ENCODE assay signal across 8 mouse cellular contexts in the genomic region with DNA sequence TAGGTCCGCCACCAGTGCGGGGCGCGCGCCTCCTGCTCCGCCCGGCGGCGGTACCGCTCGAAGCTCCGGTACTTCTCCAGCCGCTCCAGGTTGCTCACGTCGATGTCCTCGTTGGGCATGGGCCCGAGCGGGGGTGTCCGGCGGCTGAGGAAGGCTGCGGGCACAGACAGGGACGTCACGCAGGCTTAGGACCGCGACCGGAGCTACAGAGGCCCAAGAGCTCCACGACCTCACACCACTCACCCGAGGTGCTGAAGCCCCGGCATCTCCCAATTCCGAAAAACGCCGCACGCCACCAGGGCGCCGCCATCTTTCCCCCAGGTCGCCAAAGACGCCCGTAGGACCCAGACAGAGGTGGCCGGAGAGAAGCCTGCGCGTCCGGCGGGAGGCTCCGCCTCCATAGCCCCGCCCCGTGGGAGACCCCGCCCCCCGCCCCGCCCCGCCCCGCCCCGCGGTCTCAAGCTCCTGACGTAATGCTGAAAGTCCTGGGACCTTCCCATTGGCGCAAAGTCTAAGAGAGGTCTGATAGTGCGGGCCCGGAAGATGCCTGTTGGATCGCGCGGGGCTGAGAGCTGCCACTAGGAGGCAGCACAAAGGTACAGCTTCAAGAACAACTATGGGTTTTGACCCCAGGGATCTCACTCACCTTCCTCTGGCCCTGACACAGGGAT. TPM values are rescaled to one million over a fixed set of nuclear protein-coding genes. Genes with fewer than 3 reads are reported as not detected.
A peak's percentile ranks its signal among the peaks of the same experiment; 100 is the strongest.
DNase-seq lines count a peak whose midpoint lies in the region; ATAC-seq and TF ChIP-seq lines count a peak whose summit lies in the region.

A gene (minus strand): TSS at position 401 of the 671 bp plus-strand sequence.

- peaks cover 0 to 17% of the 10 kb centered on the region in 2 experiments; a peak in 2 of 4 replicates for H3K36me3 ChIP-seq in MEL (ENCODE audit: control insufficient read depth in 1 of 2, insufficient read depth in 2 of 2, low read length in 2 of 2)
- peaks cover 13% of the 10 kb centered on the region for H3K36me3 ChIP-seq in lung, embryonic 16.5 days (ENCODE audit: control insufficient read depth, insufficient read depth, low read length)

- H3K4me1 ChIP-seq in MEL (ENCODE audit: control insufficient read depth in 1 of 2, insufficient read depth in 2 of 2, low read length in 2 of 2) = peaks cover 6 to 32% of the 10 kb centered on the region in 2 experiments; a peak in 3 of 4 replicates
- 0 out of 2 replicates have a peak, but pooled peaks cover 2% of the 10 kb centered on the region for H3K4me1 ChIP-seq in cerebellum, adult 2 months (ENCODE audit: control insufficient read depth, insufficient read depth, low read length)
- H3K4me1 ChIP-seq in lung, embryonic 16.5 days (replicated peaks; ENCODE audit: control insufficient read depth, insufficient read depth, low read length) = peaks cover 7% of the 10 kb centered on the region

- TF ChIP-seq CTCF in MEL (IDR thresholded peaks at IDR 0.05 in 2 of 3, conservative IDR thresholded peaks at IDR 0.05 in 1 of 3; ENCODE audit: control insufficient read depth in 1 of 3, insufficient read depth in 1 of 3, low read depth in 2 of 3, low read length in 3 of 3, poor library complexity in 1 of 3, severe bottlenecking in 1 of 3) = peak; percentile 85 to 96 (median 95)
- peak; percentile 69; the same call in 1 of the 2 replicates for TF ChIP-seq CTCF in cerebellum, adult 2 months (IDR thresholded peaks at IDR 0.05; ENCODE audit: borderline replicate concordance, insufficient read depth, low read depth, low read length)

- H3K27ac ChIP-seq in MEL (ENCODE audit: control insufficient read depth, low read depth, low read length) = peak within 1 kb of the TSS; percentile 56
- H3K27ac ChIP-seq in cerebellum, adult 2 months (ENCODE audit: insufficient read depth, low read length) = peak within 1 kb of the TSS; percentile 35
- H3K27ac ChIP-seq in lung, embryonic 16.5 days (ENCODE audit: low read length) = peak within 1 kb of the TSS; percentile 41

- peak; percentile 90 to 96 for ATAC-seq in hematopoietic stem cell, adult 5-6 weeks (replicated peaks in 1 of 2; ENCODE audit: insufficient read depth in 1 of 2, low FRiP score in 2 of 2, low TSS enrichment in 1 of 2, low read depth in 1 of 2, poor library complexity in 2 of 2, severe bottlenecking in 2 of 2)
- ATAC-seq in lung, embryonic 16.5 days (ENCODE audit: low read depth) = peak; percentile 97

- DNase-seq in MEL (ENCODE audit: low read depth, low spot score) = peak; percentile 99
- DNase-seq in cerebellum, adult 2 months = peak; percentile 86 to 91
- peak; percentile 97 for DNase-seq in forelimb bud, embryonic 11.5 days (ENCODE audit: low read depth, low spot score)
- DNase-seq in layer of hippocampus, adult 9-10 months (ENCODE audit: low spot score) = peak; percentile 83
- DNase-seq in ovary, postnatal 10 days (ENCODE audit: low spot score) = peak; percentile 77
- DNase-seq in thymus, postnatal 10 days (ENCODE audit: low spot score in 2 of 2) = peak; percentile 82 to 86

- H3K9me3 ChIP-seq in MEL (replicated peaks; ENCODE audit: insufficient read depth, low read length) = no peaks in the 10 kb centered on the region
- no peaks in the 10 kb centered on the region for H3K9me3 ChIP-seq in lung, embryonic 16.5 days (ENCODE audit: control insufficient read depth, low read length)

- H3K27me3 ChIP-seq in MEL (ENCODE audit: control insufficient read depth in 1 of 2, insufficient read depth in 2 of 2, low read length in 2 of 2) = no peaks in the 10 kb centered on the region
- no peaks in the 10 kb centered on the region for H3K27me3 ChIP-seq in cerebellum, adult 2 months (ENCODE audit: control insufficient read depth, insufficient read depth, low read length)
- no peaks in the 10 kb centered on the region for H3K27me3 ChIP-seq in lung, embryonic 16.5 days (ENCODE audit: control insufficient read depth, insufficient read depth, low read depth, low read length)

- H3K4me3 ChIP-seq in MEL (ENCODE audit: control insufficient read depth in 1 of 2, insufficient read depth in 1 of 2, low read depth in 2 of 2, low read length in 2 of 2) = peak within 1 kb of the TSS; percentile 88 to 89
- H3K4me3 ChIP-seq in cerebellum, adult 2 months (replicated peaks; ENCODE audit: insufficient read depth, low read depth, low read length) = peak within 1 kb of the TSS; percentile 93
- H3K4me3 ChIP-seq in lung, embryonic 16.5 days (ENCODE audit: low read length) = peak within 1 kb of the TSS; percentile 92

- TF ChIP-seq POLR2A in MEL (IDR thresholded peaks at IDR 0.05; ENCODE audit: control insufficient read depth in 1 of 2, insufficient read depth in 1 of 2, low read depth in 1 of 2, low read length in 2 of 2, poor library complexity in 1 of 2) = peak; percentile 83 to 88
- peak; percentile 39; the same call in 1 of the 2 replicates for TF ChIP-seq POLR2A in cerebellum, adult 2 months (IDR thresholded peaks at IDR 0.05; ENCODE audit: borderline replicate concordance, insufficient read depth, low read length)

- TF ChIP-seq EP300 in MEL (IDR thresholded peaks at IDR 0.05; ENCODE audit: low read depth in 1 of 2, low read length in 2 of 2) = no peak

- H3K4me2 ChIP-seq in lung, embryonic 16.5 days (ENCODE audit: low read depth, low read length) = peak within 1 kb of the TSS; percentile 77

- WGBS in cerebellum, adult 2 months = under 1% methylated on average over 60 of the region's 60 CpGs
- WGBS in lung, embryonic 16.5 days = under 1% methylated on average over 60 of the region's 60 CpGs

- H3K9ac ChIP-seq in MEL (ENCODE audit: control insufficient read depth, low read depth, low read length, poor library complexity, severe bottlenecking) = peak within 1 kb of the TSS; percentile 89
- peak within 1 kb of the TSS; percentile 79 for H3K9ac ChIP-seq in lung, embryonic 16.5 days (ENCODE audit: low read length)

- peak; percentile 69 for TF ChIP-seq RAD21 in MEL (IDR thresholded peaks at IDR 0.05; ENCODE audit: low read depth, low read length)

- peaks cover 19% of the 10 kb centered on the region for H3K79me2 ChIP-seq in MEL (ENCODE audit: control insufficient read depth, insufficient read depth, low read length, poor library complexity)

TF ChIP-seq in MEL, 35 proteins besides CTCF, POLR2A, EP300 and RAD21 (continues in another document):
- TF ChIP-seq GATA1 (IDR thresholded peaks at IDR 0.05; ENCODE audit: low read depth, low read length) (peak; percentile 29; the same call in 1 of the 2 replicates), TAL1 (IDR thresholded peaks at IDR 0.05; ENCODE audit: low read length) (no peak), TBP (IDR thresholded peaks at IDR 0.05; ENCODE audit: low read depth, low read length) (peak; percentile 74), CHD2 (IDR thresholded peaks at IDR 0.05; ENCODE audit: low read length) (no peak), ZMIZ1 (IDR thresholded peaks at IDR 0.05; ENCODE audit: low read depth, low read length) (no peak), UBTF (IDR thresholded peaks at IDR 0.05; ENCODE audit: borderline replicate concordance, insufficient read depth, low read depth, low read length) (no peak), POLR2AphosphoS5 (IDR thresholded peaks at IDR 0.05; ENCODE audit: borderline replicate concordance, low read depth, low read length) (no peak), CHD1 (IDR thresholded peaks at IDR 0.05; ENCODE audit: low read depth, low read length) (no peak), ZKSCAN1 (IDR thresholded peaks at IDR 0.05; ENCODE audit: low read depth, low read length) (no peak), MXI1 (IDR thresholded peaks at IDR 0.05; ENCODE audit: low read depth, low read length) (peak; percentile 100), HCFC1 (IDR thresholded peaks at IDR 0.05; ENCODE audit: low read depth, low read length) (peak; percentile 87), USF1 (IDR thresholded peaks at IDR 0.05; ENCODE audit: low read depth, low read length) (no peak), ETS1 (IDR thresholded peaks at IDR 0.05; ENCODE audit: low read depth, low read length) (peak; percentile 76; the same call in 1 of the 2 replicates), SIN3A (IDR thresholded peaks at IDR 0.05; ENCODE audit: low read length) (peak; percentile 97), USF2 (IDR thresholded peaks at IDR 0.05; ENCODE audit: borderline replicate concordance in 1 of 2, insufficient read depth in 1 of 2, low read depth in 1 of 2, low read length in 2 of 2) (no peak), ZNF384 (IDR thresholded peaks at IDR 0.05; ENCODE audit: low read depth, low read length) (no peak), E2F4 (IDR thresholded peaks at IDR 0.05; ENCODE audit: borderline replicate concordance, low read depth, low read length) (0 out of 2 replicates have a peak, but pooled peaks have one; percentile 68), NELFE (IDR thresholded peaks at IDR 0.05; ENCODE audit: low read depth, low read length) (peak; percentile 88), BHLHE40 (IDR thresholded peaks at IDR 0.05; ENCODE audit: borderline replicate concordance, low read depth, low read length) (no peak), MAFK (IDR thresholded peaks at IDR 0.05; ENCODE audit: borderline replicate concordance, low read depth, low read length) (no peak; the same call in 1 of the 2 replicates), POLR2AphosphoS2 (IDR thresholded peaks at IDR 0.05; ENCODE audit: low read length) (peak; percentile 76), MEF2A (IDR thresholded peaks at IDR 0.05; ENCODE audit: extremely low read depth, insufficient replicate concordance, low read depth, low read length, poor library complexity, severe bottlenecking) (no peak), MYC (IDR thresholded peaks at IDR 0.05; ENCODE audit: low read depth, low read length) (peak; percentile 69), SMC3 (IDR thresholded peaks at IDR 0.05; ENCODE audit: low read depth, low read length) (peak; percentile 90), MYB (IDR thresholded peaks at IDR 0.05; ENCODE audit: low read depth, low read length) (no peak), GABPA (IDR thresholded peaks at IDR 0.05; ENCODE audit: low read depth, low read length) (no peak), TCF12 (IDR thresholded peaks at IDR 0.05; ENCODE audit: low read depth, low read length) (peak; percentile 76), NRF1 (IDR thresholded peaks at IDR 0.05; ENCODE audit: insufficient read depth, low read depth, low read length, poor library complexity, severe bottlenecking) (no peak), MAZ (IDR thresholded peaks at IDR 0.05; ENCODE audit: low read depth, low read length) (peak; percentile 54; the same call in 1 of the 2 replicates)

RNA-seq across cellular contexts. Expression of the gene that starts here (rescaled TPM):
- 105 and 113 TPM in 2 replicates for total RNA-seq in MEL (2012; rRNA removed)
- 100 to 1,000 TPM in 1 of 2 experiments, not detected in 1; 157 TPM for polyA plus RNA-seq in MEL (2012; ENCODE audit: insufficient read depth in 1 of 2, insufficient read length in 2 of 2, low read depth in 1 of 2, low replicate concordance in 2 of 2, missing spikeins in 1 of 2)
- 61.9 and 66.2 TPM in 2 replicates for polyA plus RNA-seq in cerebellum, adult 2 months (2012; rRNA removed)
- 17.8 and 19.8 TPM in 2 replicates for total RNA-seq in hematopoietic stem cell, adult 5-6 weeks (2017)
- polyA plus RNA-seq in lung, embryonic 16.5 days (2015; fragmentation: Nextera tagmentation; extraction: Ambion mirVana) = 79.3 and 80.6 TPM in 2 replicates

Comparison
In these comparisons a context has a peak if more than half of its experiments do, and no peak if none do; other contexts are left out.
1. Peak in every context shown above with its lines: DNase-seq, ATAC-seq, H3K4me3 ChIP-seq and H3K27ac ChIP-seq.